Mouse (Mus musculus) frontal cortex, adult 2 months (tissue): ENCODE data around the gene Hist1h3i. TPM values are rescaled to one million over a fixed set of nuclear protein-coding genes. Genes with fewer than 3 reads are reported as not detected.

Source experiments
- DNase-seq, 2 experiments: peaks; one replicate each; pipeline ENCODE4 v3.0.0; 2022; ENCODE audit warnings: low spot score in 1 of 2; ENCODE audit errors: extremely low spot score in 1 of 2
- polyA plus RNA-seq: library from polyadenylated mRNA; depleted of rRNA; stranded (reverse); fragments of >200 nt; gene quantifications from 2 replicates; pipeline ENCODE4 v1.2.3, GENCODE M21; 2012

Hist1h3i gene
- polyA plus RNA-seq, 1 experiment = 3.1 TPM

- peak in 1 of 2 experiments; percentile 63 for DNase-seq
These were observed 578 bp upstream of the Hist1h3i start for GRCm38 (mm10) chr13:21783734-21784161.

GRCm38 (mm10) chr13:21782361-21783254 is 562 bp downstream of the Hist1h3i start:
- DNase-seq = peak in 1 of 2 experiments; percentile 17

GRCm38 (mm10) chr13:21781639-21782038 is 1.5 kb downstream of the Hist1h3i start:
- DNase-seq = no peak

- DNase-seq = no peak
These were observed 2.1 kb downstream of the Hist1h3i start for GRCm38 (mm10) chr13:21781021-21781555.

GRCm38 (mm10) chr13:21779767-21780731 is 3.1 kb downstream of the Hist1h3i start, which contains the start of gene Hist1h1b:
Gene Hist1h1b, minus strand, starts transcription at chr13:21780625.
- peak; percentile 26 to 74 for DNase-seq

GRCm38 (mm10) chr13:21778814-21779766 is 4.1 kb downstream of the Hist1h3i start:
- DNase-seq = peak; percentile 78 to 89

GRCm38 (mm10) chr13:21755707-21756106 is 27.5 kb downstream of the Hist1h3i start:
- no peak for DNase-seq

GRCm38 (mm10) chr13:21754294-21755001 is 28.7 kb downstream of the Hist1h3i start:
- DNase-seq = peak in 1 of 2 experiments; percentile 51

GRCm38 (mm10) chr13:21753524-21754285 is 29.5 kb downstream of the Hist1h3i start, which contains the start of the genes Hist1h2ak and Hist1h2bn:
Gene Hist1h2ak, minus strand, starts transcription at chr13:21753827.
Gene Hist1h2bn, plus strand, starts transcription at chr13:21754123.
- DNase-seq = peak; percentile 88 to 93

- peak in 1 of 2 experiments; percentile 15 for DNase-seq
These were observed 30.1 kb downstream of the Hist1h3i start for GRCm38 (mm10) chr13:21753051-21753523.

GRCm38 (mm10) chr13:21752356-21752755 is 30.8 kb downstream of the Hist1h3i start:
- no peak for DNase-seq

GRCm38 (mm10) chr13:21751827-21752226 is 31.3 kb downstream of the Hist1h3i start:
- DNase-seq = no peak

GRCm38 (mm10) chr13:21751417-21751816 is 31.8 kb downstream of the Hist1h3i start:
- DNase-seq = no peak

GRCm38 (mm10) chr13:21750159-21751017 is 32.8 kb downstream of the Hist1h3i start, which contains the start of gene Hist1h4k:
Gene Hist1h4k, minus strand, starts transcription at chr13:21750505.
- peak; percentile 87 to 96 for DNase-seq

GRCm38 (mm10) chr13:21749387-21750158 is 33.6 kb downstream of the Hist1h3i start:
- DNase-seq = no peak

GRCm38 (mm10) chr13:21745006-21745405 is 38.2 kb downstream of the Hist1h3i start:
- DNase-seq = no peak
